Mouse (Mus musculus) adipocyte (in vitro differentiated cells): Measurements from ENCODE around the gene Plod1.

ENCODE experiments used
- DNase-seq: peaks from one replicate; pipeline ENCODE4 v3.0.0-alpha.2; 2016; ENCODE audit warnings: low spot score

The Plod1 gene

DNA sequence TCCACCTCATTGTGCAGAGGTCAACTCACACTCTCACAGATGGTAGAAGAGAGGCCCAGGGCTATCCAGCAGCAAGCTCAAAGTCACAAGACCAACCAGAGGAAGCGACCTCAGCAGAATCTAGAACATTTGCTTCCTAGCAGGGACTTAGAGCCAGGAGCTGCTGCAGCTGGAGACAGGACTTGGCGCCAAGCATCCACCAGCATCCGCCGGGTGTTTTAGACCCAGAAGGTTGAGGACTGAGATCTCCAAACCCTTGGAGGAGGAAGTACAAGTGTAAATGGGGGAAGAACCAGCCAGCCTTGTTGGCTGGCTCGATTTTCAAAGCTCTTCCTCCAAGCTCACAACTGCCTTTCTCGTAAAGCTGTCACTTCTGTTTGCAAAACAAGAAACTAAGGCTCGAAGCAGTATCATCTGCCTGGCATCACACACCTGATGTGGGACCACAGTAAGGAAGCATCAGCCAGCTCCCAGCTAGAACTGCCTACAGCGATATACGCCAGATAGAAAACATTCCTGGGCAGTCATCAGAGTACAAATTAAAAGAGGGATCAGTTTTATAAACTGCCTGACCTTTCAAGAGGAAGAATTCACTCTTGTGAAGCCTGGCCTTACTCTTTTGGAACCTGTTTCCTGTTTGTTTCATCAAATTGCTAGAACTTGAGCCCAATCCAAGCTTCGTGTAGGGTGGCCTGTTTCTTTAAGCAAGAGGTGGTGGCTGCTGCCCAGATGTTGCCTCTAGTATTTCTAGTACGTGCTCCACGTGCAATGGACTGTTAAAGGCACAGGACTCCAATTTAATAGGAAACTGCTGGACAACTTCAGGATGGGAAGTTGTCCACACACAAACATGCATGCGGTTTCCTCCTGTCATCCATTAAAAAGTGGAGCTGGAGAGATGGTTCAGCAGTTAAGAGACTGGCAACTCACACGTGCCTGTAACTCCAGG lies 1.9 kb upstream of the Plod1 start:
- peak; percentile 79 for DNase-seq

DNA sequence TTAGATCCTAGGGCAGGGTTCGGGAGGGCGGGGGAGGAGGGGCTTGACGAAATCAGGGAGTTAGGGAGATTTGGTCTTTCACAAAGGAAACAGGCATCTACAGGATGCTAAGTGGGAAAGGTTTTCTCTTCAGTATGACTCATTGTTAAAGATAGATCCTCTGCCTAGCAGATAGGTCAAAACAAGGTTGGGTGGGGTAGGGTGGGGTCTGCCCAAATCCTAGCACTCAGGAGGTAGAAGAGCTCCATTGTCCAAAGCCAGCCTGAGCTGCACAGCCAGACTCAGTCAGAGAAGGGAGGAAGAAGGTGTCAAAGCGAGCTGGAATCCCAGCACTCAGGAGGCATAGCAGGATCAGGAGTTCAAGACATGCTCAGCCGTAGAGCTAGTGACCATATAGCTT lies 919 bp upstream of the Plod1 start:
- DNase-seq: no peak

DNA sequence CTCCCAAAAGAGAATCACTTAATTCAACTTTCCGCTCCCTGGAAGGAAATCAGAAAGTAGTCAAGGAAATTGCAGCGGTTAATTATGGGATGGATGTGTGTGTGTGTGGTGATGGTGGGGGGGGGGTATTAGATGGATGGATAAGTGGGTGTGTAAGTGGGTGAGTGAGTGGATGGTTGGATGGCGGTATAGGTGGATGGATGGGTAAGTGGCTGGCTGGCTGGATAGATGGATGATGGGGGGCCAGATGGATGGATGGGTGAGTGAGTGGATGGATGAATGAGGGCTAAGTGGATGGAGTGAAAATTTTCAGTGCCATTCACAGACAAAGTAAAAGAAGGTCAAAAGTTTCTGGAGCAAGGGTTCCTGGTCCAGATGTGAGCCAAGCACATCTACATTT lies 454 bp upstream of the Plod1 start:
- DNase-seq: no peak

DNA sequence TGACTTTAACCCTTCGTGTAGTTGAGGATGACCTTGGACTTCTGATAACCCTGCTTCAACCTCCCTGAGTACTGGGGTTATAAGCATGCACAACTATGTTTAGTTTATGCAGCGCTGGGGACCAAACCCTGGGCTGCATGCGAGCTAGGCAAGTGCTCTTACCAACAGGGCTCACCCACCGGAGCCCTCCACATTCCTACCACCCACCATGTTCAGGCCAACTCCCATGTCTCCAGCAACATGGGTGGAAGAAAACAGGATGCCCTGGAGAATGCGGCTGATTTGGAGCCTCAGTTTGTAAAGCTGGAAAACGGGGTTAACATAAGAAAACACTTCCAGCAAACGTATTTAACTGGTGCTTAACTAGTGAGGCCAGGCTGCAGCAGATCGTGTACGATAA lies 663 bp downstream of the Plod1 start:
- DNase-seq: no peak

DNA sequence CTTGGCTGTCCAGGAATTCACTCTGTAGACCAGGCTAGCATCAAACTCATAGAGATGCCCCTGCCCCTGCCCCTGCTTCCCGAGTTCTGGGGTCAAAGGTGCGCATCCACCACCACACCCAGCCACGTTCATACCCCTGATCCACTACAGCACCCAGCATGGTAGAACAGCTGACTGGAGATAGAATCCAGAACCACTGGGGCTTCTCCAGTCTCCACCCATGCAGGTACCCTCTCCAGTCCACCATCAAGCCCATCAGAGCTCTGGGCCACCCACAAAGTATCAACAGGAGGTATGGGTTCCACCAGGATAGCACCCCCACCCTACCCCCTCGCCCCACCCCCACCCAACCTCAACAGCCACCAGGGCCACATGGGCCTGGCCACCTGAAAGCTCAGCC lies 2.0 kb downstream of the Plod1 start:
- no peak for DNase-seq

DNA sequence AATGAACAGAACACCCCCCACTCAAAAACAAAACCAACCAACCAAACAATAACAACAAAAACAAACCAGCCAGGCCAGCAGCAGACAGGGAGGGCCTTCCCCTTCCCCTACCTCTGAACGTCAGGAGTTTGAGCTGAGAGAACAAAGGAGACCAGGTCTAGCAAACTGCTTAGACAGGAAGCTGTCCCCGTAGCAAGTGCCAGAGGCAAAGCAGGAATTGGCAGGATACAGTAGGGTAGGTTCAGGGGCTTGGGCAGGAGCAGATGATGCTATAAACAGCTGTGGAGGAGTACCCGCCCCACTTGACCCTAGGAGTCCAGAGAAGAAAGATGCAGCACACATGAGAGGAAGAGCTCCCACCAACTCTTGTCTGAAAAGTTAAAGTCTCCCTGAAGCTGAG lies 2.4 kb downstream of the Plod1 start:
- no peak for DNase-seq

DNA sequence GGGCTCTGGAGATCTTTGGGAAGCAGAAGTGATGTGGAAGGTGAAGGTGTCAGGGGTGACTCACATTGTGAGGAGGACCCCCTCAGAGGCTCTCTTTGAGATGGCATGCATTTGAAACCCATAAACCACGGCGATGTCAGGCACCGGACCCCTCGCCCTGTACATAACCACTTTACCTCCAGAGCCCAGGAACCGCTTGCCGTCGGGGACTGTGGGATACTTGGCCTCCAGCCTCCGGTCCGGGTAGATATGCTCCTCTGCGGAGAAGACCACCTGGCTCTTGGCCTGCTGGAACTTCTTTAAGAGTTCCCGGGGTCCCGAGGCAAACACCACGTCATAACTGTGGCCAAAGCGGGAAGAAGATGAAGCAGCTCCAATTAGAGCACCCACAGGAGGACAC lies 5.6 kb downstream of the Plod1 start:
- no peak for DNase-seq

DNA sequence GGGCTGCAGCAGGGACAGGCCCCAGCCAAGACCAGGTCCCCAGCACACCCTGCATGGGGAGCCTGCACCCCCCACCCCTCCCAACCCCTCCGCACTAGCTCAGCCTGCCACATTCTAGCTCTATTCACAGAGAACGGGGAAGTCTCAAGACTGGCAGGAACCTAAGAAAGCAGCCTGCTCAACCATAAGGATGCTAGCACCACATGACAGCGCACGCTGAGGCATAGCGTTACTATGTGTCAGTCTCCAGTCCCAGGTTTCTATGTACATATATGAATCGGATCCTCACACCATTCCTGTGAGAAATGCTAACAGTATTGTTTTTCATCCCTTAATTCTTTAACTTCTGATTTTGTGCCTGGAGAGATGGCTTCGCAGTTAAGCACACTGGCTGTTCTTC lies 8.0 kb downstream of the Plod1 start:
- no peak for DNase-seq

DNA sequence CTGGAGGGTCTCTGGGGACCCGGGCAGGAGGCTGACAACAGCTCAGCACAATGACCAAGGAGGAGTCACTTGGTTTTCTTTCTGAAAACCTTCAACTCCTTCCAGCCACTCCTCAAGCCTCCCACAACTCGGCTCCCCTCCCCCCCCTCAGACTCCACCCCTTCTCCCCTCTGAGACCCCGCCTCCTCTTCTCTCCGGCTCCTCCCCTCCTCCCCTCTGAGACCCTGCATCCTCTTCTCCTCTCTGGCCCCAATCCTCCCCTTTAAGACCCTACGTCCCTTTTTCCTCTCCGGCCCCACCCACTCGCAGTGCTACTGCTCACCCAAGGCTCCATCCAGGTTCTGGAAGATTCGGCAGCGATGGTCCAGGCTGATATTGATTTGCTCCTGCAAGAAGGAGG lies 8.4 kb downstream of the Plod1 start:
- no peak for DNase-seq

DNA sequence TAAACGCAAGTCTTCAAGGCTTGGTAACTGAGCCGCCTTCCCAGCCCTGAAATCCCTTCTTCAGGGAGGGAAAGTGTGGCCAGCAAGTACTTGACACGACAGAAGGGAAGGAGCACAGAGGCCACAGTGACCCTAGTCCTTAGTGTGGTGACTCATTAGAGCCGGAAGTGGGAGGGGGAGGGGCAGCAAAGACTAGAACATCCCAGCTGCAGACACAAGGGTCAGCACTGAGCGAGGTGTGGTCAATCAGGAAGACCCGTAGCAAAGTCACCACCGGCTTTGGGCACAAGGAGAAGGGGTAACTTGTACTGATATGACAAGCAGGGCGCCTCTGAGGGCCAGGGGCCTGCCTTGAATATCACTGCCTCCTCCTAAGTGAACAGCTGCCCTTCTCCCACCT lies 8.9 kb downstream of the Plod1 start:
- DNase-seq: peak; percentile 48

DNA sequence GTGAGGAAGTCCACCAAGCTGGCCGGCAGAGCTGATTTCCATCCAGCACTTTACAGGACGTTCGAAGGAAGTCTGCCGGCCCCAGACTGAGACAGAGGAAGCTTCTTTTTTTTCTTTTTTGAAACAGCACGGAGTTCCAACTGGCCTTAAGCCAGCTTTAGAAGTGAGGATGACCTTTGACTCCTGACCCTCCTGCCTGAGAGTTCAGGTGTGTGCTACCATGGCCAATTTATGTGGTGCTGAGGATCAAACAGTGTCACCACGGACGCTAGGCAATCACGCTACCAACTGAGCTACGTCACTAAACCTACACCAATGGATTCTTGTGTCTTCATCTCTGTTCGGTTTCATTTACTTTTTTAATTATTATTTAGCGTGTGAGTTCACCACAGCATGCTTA lies 14.2 kb downstream of the Plod1 start:
- no peak for DNase-seq

DNA sequence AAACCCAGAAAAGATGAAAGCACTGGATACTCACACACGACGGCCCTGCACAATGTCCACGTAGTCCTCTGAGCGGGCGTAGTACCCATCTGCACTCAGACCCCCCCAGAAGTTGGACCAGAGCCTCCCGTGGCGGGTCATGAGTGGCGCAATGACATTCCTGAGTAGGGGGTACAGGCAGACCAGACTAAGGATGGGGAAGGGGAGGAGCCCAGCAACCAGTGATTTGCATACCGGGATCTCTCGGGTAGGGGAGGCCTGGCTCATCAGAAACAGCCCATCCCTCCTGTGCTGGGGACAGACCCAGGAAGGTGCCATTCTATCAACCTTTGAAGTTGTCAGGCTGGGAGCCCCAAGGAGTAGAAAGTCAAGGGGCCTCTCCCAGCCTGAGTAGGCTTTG lies 15.6 kb downstream of the Plod1 start:
- no peak for DNase-seq

DNA sequence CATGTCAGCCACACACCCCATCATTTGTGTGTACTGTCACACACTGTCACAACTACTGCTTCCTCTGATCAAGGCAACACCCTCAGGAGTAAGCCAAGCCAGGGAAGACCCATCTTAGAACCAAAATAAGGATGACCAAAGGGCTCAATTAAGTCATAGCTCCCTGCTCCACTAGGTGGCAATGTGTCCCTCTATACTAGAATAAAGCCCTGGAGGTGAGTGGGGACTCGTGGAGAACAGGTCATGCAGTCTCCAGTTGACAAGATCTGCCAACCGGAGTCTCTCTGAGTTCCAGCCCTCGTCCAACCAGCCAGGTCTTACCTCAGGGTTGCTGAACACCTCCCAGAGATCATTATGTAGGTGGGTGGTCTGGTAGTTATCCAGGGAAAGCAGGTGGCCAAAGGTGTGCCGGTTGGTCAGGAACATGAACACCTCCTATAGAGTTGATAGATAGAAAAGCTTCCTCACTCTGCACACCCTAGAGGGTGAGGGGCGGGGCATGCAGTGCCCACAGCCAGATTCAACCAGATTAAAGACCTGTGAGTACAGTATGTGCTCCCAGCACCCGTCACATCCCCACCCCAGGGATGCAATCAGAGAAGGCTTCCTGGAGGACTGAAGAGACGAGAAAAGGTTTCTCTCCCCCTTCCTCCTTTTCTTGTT lies 18.0 kb downstream of the Plod1 start:
- DNase-seq: peak; percentile 65

DNA sequence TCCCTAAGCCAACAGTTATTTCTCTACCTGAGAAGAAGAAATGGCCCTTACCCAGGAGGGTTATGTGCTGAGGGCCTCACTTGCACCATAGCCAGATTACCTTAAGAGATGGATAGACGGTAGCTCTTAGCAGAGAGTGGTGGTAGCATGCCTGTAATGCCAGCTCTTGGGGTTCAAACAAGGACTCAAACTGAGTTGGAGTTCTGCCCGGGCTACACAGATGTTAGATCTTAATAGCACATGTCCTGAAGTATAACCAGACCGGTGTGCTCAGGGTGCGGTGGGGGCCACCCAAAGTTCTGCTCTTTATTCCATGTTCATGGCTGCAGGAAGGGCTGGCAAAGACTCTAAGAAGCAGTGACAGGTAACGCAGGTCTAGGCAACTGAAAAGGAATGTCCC lies 27.1 kb downstream of the Plod1 start:
- DNase-seq: peak; percentile 55

DNA sequence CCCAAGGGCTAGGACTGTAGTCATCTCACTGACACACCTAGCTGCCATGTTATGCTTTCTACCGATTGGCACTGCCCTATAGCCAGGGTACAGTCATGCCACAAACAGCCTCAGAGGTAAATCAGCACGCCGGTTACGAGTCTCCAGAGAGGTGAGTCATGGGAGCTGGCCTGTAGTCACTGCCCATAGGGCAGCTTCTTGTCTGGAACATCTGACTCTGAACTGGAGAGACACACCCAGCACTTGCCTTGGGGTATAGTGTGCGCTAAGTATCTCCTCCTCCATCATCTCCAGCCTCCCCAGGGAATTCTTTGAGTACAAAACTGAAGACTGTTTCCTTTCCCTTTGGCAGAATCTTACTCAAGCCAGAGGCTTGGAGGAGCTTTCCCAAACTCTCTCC lies 30.3 kb downstream of the Plod1 start:
- peak; percentile 73 for DNase-seq

DNA sequence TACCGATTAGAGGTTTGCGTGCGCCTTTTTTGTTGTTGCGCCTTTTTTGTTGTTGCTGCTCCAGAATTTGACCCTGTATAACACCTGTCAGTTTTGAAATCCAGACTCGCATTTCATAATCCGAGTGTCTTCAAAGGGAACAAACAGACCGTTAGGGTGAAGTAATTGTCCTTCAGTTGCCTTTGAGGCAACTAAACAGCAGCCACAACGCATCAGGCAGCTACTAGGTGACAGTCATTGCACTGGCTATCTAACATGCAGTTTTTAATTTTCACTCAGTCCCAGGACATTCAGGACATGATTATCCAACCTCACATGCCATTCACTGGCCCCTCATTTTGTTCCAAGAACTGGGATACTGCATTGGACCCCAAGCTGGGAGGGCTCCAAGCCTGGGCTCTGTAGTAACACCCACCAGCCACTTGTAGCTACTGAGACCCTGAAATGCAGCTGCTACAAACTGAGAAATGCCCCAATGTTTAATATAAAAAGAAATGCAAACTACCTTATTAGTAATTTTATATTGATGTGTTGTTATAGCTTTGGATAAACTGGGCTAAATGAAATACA lies 31.4 kb downstream of the Plod1 start:
- no peak for DNase-seq

DNA sequence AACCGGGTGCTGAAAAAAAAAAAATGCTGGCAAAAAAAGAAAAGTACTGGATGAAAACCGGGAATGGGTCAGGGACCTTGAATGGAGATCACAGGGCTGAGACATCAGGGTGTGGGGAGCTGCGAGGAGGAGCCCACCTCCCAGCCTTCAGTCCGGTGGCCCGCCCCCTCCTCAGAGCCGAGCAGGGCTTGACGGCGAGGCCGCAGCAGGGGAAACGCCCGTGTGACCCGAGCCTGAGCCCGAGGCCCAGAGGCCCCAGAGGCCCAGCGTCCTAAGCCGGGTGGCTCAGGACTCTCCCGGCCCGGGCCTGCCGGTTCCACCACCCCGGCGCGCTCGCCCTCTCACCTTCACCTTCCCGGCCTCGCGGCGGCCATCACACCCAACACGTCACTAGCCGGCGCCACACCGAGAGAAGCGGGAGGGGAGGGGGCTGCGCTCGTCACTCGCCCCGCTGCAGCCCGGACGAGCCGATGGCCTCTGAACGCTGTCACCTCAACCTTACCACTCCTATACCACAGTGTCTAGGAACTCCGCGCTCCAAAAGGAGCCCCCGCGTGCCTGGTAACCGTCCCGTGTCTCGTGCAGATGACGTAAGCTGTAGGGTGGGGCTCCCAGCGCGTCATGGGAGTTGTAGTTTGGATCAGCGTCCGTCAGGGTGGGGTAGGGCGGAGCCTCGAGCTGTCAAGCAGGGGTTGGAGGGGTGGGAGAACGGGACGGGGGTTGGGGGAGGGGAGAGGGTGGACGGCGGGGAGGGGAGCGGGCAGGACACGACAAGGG lies 32.1 kb downstream of the Plod1 start, which contains the start of gene Mfn2:
Gene Mfn2 (minus strand): TSS at position 392 of the 777 bp plus-strand sequence.
- DNase-seq: peak; percentile 90

DNA sequence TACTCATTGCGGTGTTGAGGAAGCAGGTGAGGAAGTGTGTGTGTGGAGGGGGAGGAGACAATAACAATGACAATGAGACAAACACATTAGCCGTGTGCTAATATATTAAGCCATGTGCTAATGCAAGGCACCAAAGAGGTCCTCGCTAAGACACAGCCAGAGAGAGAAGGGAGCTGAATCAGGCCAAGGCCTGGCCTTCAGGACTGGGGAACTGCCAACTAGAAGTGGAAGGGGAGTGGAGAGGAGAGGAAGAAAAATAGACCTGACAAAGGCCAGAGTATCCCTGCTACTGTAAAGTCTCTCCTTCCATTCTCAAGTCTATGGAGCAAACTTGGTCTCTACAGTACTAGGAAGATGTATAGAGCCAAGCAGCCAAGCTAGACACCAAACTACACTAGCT lies 33.0 kb downstream of the Plod1 start:
- DNase-seq: peak; percentile 67

DNA sequence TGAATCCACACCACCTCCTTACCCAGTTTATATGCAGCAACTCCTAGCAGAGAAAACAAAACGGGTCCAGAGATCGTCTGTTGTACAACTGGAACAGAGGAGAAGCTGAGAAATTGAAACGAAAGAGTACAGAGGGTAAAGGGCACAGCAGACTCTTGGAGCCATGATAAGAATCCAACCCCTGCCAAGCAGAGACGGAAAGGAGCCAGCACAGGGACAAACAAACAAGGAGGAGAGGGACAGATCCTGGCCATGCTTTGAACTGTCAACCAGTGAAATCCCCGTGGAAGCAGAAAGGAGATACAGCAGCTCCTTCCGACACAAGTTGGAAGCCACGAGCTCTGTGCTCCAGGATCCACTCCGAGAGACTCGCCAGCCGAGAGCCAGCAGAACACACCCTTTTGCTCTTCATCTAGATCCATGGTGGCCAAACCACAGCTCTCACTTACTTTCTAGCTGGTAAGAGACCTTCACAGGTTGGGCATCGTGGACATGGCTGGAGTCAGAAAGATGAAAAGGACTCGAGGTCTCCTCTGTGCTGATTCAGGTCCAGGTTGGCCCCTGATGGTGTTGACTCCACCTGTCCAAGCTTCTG lies 33.6 kb downstream of the Plod1 start:
- DNase-seq: peak; percentile 85

DNA sequence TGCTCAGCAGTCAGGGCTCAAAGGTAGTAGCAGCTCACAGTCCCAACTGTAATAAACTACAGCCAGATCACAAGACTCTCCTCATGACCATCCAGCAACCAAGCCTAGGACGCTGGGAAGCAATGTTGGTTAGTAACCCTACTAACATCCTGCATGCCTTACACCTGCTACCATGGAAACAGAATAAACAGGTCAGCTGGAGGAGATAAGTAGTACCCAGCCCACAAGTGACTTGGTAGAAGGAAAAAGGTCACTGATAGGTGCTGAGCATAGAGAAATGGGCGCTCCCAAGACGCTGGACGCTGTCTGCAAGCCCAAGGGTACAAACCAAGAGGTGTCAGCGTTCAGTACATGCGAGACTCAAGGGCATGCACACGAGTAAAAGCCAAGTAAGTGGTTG lies 36.1 kb downstream of the Plod1 start:
- DNase-seq: no peak

DNA sequence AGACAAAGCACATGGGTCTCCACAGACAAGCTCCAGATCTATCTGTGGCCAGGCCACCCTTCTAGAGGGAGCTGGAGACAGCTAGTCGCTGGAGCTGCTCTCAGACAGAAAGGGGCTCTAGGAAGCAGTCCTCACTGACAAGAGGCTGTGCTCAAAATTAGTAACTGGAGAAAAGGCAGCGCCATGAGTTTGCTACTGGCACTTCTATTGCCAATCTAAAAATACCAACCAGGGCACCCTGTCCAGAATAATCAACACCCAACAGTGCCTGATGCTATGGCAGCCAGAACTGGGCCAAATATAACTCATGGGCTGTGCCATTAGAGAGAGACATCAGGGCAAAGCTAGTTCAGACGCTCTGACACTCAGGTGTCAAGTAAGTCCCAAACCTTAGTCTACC lies 39.2 kb downstream of the Plod1 start:
- no peak for DNase-seq

DNA sequence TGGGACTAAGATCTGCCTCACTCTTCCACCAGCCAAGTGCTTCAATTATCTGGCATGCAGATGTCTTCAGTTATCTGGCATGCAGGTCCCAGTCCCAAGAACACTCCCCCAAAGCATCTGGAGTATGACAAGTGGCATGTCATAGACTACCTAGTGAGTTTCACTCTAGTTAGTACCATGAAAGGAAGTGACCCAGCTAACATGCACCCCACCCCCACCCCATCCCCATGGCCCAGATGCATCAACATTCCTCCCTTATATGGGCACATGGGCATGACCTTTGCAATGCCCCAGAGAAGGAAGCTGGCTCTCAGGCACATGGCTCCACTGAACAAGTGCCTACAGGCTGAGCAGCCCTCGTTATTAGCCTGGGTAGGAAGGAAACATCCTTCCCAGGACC lies 40.2 kb downstream of the Plod1 start:
- DNase-seq: no peak
